Mouse (Mus musculus) gastrocnemius, adult 2 months (tissue): Measurements from ENCODE around the gene Gm10762. TPM values are rescaled to one million over a fixed set of nuclear protein-coding genes. Genes with fewer than 3 reads are reported as not detected.
A peak's percentile ranks its signal among the peaks of the same experiment; 100 is the strongest.

ENCODE experiments used
- DNase-seq: peaks from one replicate; pipeline ENCODE4 v3.0.0; 2022
- H3K27ac ChIP-seq: fragments of 200-600 bp; 2 replicates; pipeline ENCODE4 v1.8.1; 2022; ENCODE audit warnings: mild to moderate bottlenecking
- H3K4me3 ChIP-seq: fragments of 200-600 bp; 2 replicates; pipeline ENCODE4 v1.8.1; 2022; ENCODE audit warnings: mild to moderate bottlenecking, moderate library complexity
- CTCF ChIP-seq: fragments of 200-600 bp; IDR thresholded peaks from 2 replicates; pipeline ENCODE4 v1.8.1; 2022; ENCODE audit warnings: antibody characterized with exemption, mild to moderate bottlenecking, moderate library complexity
- intact Hi-C: fragments of 180-260 bp; cut with DNase I; formaldehyde crosslinking; loops from one replicate; pipeline ENCODE4 v1.15.1; 2025
- microRNA-seq: library from miRNA; unstranded; fragments of <30 nt; microRNA quantifications from one replicate; pipeline ENCODE4 v1.2.0, GENCODE M21; 2021
- total RNA-seq, 2 experiments: library from RNA; stranded (reverse); gene quantifications; 2 replicates each; pipeline ENCODE4 v1.2.3; 2021

Gene Gm10762
- total RNA-seq, 2 experiments from 2014 or later: 12.6 to 13.9 TPM

- DNase-seq: no peak
- intact Hi-C loops: no loop called here
- H3K4me3 ChIP-seq: no peak overlapping the region
- no peak for TF ChIP-seq CTCF
- H3K27ac ChIP-seq: no peak overlapping the region
Measured at GRCm38 (mm10) chr2:128954186-128954585, 13.3 kb downstream of the Gm10762 start.

DNA sequence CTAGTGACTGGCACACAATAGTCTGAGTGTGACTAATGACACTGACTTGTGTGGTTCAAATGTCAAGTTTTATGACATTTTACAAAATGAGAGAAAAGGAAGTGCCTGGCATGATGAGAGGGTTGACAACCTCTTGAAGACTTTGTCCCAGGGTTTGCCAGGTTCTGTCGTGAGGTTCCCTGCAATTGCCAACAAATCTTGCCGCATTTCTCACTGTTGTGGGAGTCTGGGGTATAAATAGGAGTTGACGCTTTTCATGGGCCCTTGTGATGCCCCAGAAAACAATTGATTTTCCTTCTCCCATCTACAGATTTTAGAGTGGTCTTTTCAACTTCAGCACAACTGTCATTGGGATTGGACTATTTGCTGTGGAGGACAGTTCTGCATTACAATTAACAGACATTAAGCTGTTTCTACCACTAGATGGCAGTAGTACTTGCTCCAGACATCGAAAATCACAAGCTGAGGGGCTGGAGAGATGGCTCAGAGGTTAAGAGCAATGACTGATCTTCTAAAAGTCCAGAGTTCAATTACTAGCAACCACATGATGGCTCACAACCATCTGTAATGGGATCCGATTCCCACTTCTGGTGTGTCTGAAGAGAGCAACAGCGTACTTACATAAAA lies 19.4 kb downstream of the Gm10762 start:
- intact Hi-C loops: loop anchor here (1.0 to 10.0 kb wide), 6 partner anchors 59 to 311 kb away; partner anchors contain the start of genes Anapc1, Slc20a1 and Ttl
- DNase-seq: no peak
- Histone ChIP-seq H3K4me3 (no peak overlapping the region), H3K27ac (no peak overlapping the region)
- peak; percentile 85 for TF ChIP-seq CTCF

DNA sequence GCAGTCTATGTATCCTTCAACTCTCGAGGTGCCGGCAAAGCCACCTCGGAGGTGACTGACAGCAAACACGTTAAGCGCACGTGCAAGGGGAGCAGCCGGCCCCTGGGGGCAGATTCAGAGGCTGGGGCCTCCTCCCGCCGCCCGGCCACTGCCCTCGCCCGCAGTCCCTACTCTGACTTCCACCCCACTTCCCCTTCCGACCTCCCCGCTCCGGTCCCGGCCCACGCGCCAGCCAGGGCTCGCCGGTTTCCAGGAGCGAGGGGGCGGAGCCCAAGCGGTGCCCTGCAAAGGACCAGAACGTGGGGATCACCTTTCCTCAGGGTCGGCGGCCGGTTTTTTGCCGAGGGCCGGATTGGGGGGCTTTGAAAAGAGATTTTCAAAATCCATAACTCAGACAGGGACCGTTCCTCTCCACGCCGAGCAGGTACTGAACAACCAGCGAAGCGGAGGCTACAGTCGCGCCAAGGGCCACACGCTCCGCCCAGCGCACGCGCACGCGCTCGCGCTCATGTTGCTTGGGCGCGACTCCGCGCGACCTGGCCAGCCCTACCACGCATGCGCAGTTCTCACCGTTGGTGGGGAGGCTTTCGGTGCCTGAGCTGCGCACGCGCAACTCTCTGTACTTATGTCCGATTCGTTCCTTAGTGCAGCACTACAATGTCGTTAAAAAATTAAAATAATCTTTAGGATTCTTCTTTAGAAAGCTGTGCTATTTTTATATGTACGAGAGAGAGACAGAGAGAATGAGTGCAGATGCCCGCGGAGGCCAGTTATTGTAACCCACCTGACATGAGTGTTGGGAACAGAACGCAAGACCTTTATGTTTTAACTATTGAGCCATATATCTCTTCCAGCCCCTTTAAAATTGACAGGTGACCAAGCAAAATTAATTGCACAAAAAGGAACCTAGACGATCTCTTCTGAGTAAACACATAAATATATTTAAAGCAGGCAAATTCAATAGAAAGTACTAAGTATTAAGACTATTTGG lies 23.7 kb downstream of the Gm10762 start, which contains the start of gene Zc3h8:
Gene Zc3h8 (minus strand): TSS at position 540 of the 991 bp plus-strand sequence.
- intact Hi-C loops: loop anchor here (1.0 to 10.0 kb wide), 3 partner anchors 23 to 259 kb away; partner anchors contain the start of genes Anapc1, Gm10762, Slc20a1 and Zc3h6
- no peak for TF ChIP-seq CTCF
- peak within 1 kb of the TSS; percentile 77 for H3K4me3 ChIP-seq
- DNase-seq: peak; percentile 99
- peak within 1 kb of the TSS; percentile 95 for H3K27ac ChIP-seq

DNA sequence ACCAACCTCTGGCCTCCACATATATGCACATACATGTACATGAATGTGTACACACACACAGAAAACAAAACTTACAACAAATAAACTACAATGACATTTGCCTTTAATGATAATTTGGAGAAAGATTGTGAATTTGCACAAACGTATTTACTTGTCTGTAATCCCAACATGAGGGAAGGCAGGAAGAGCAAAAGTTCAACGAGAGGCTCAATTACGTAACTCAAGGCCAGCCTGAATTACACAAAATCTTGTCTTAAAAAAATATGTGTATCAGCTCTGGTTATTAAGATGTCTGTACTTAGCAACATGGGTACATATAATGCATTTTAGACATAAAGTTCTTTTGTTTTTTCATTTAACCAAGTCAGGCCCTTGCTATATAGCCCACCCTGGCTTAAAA lies 31.3 kb downstream of the Gm10762 start:
- no peak overlapping the region for H3K4me3 ChIP-seq
- no peak for TF ChIP-seq CTCF
- no peak overlapping the region for H3K27ac ChIP-seq
- intact Hi-C loops: no loop called here
- DNase-seq: no peak

DNA sequence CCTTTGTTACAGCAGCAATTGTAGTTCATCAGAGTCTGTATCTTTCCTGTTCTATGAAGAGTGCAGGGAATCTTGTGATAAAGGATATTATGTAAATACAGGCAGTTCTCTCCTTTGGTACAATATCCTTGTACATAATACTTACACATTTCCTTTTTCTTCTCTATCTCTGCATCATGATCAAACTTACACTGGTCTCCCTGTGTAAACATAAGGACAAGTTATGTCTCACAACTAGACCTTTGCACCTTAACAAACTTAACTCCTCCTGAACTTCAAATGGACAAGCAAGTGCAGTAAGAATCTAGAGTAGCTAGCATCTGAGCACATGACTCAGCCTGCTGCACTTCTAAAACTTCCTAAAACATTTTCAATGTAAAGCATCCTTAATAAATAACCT lies 36.8 kb downstream of the Gm10762 start:
- H3K4me3 ChIP-seq: no peak overlapping the region
- no peak for TF ChIP-seq CTCF
- H3K27ac ChIP-seq: no peak overlapping the region
- DNase-seq: no peak
- intact Hi-C loops: no loop called here

GRCm38 (mm10) chr2:128928446-128928845 lies 39.1 kb downstream of the Gm10762 start:
- no peak overlapping the region for H3K4me3 ChIP-seq
- intact Hi-C loops: no loop called here
- H3K27ac ChIP-seq: no peak overlapping the region
- TF ChIP-seq CTCF: no peak
- DNase-seq: no peak

- TF ChIP-seq CTCF: no peak
- intact Hi-C loops: no loop called here
- Histone ChIP-seq H3K4me3 (no peak overlapping the region), H3K27ac (no peak overlapping the region)
- DNase-seq: no peak
Measured at GRCm38 (mm10) chr2:128924799-128925198, 42.7 kb downstream of the Gm10762 start.

Small RNAs within 50 kb of the gene (microRNA-seq; reads per million reads assigned to microRNA genes)
- gene Gm22859: not detected

Other genes starting within 250 kb of the Gm10762 start
- 10 to 100 TPM; 15.9 to 16.1 TPM for gene Tmem87b, start 149.6 kb downstream of the Gm10762 start, total RNA-seq
- gene Fbln7, start 104.7 kb downstream of the Gm10762 start, total RNA-seq: 1 to 10 TPM; 2.2 to 4.3 TPM
- 1 to 10 TPM; 8.4 to 9.7 TPM for gene Zc3h8, start 23.6 kb downstream of the Gm10762 start, total RNA-seq
- gene Zc3h6, start 323 bp downstream of the Gm10762 start, total RNA-seq: 1 to 10 TPM; 5.0 to 9.0 TPM
- not detected for gene Vinac1, start 80.4 kb upstream of the Gm10762 start, total RNA-seq
- 1 to 10 TPM; 5.8 to 10.0 TPM for gene Ttl, start 98.2 kb upstream of the Gm10762 start, total RNA-seq
- gene Polr1b, start 133.3 kb upstream of the Gm10762 start, total RNA-seq: 10 to 100 TPM; 11.6 to 13.2 TPM
- 1 to 10 TPM; 9.2 to 9.4 TPM for gene Chchd5, start 162.0 kb upstream of the Gm10762 start, total RNA-seq
- 10 to 100 TPM; 10.5 to 23.9 TPM for gene Slc20a1, start 231.0 kb upstream of the Gm10762 start, total RNA-seq